Mouse (Mus musculus): ENCODE data around the gene Akap2. TPM values are rescaled to one million over a fixed set of nuclear protein-coding genes. Genes with fewer than 3 reads are reported as not detected.

Gene Akap2
- total RNA-seq, 2 experiments from 2014 or later, result 21.0 to 27.5 TPM

GRCm38 (mm10) chr4:57697918-57698611 is 19.4 kb upstream of the Akap2 start:
- no peak for DNase-seq
- intact Hi-C loops (cut with DNase I), result no loop called here

- DNase-seq, result no peak
- intact Hi-C loops (cut with DNase I), result no loop called here
Observed at GRCm38 (mm10) chr4:57701576-57701975, 15.9 kb upstream of the Akap2 start.

GRCm38 (mm10) chr4:57703574-57704470 is 13.6 kb upstream of the Akap2 start:
- intact Hi-C loops (cut with DNase I), result no loop called here
- DNase-seq, result no peak

GRCm38 (mm10) chr4:57704575-57704974 is 12.9 kb upstream of the Akap2 start:
- intact Hi-C loops (cut with DNase I), result no loop called here

GRCm38 (mm10) chr4:57715849-57716248 is 1.6 kb upstream of the Akap2 start:
- DNase-seq, result no peak
- intact Hi-C loops (cut with DNase I), result no loop called here

More at GRCm38 (mm10) chr4:57704575-57704974, 12.9 kb upstream of the Akap2 start:
- no peak for DNase-seq

GRCm38 (mm10) chr4:57716735-57717134 is 722 bp upstream of the Akap2 start:
- DNase-seq, result no peak
- intact Hi-C loops (cut with DNase I), result no loop called here

- intact Hi-C loops (cut with DNase I), result no loop called here
- no peak for DNase-seq
Observed at GRCm38 (mm10) chr4:57719370-57719769, 1.9 kb downstream of the Akap2 start.

- intact Hi-C loops (cut with DNase I), result no loop called here
Observed at GRCm38 (mm10) chr4:57720869-57721361, 3.5 kb downstream of the Akap2 start.

GRCm38 (mm10) chr4:57722296-57722695 is 4.8 kb downstream of the Akap2 start:
- DNase-seq, result no peak
- intact Hi-C loops (cut with DNase I), result no loop called here

More at GRCm38 (mm10) chr4:57720869-57721361, 3.5 kb downstream of the Akap2 start:
- no peak for DNase-seq

GRCm38 (mm10) chr4:57723659-57724058 is 6.2 kb downstream of the Akap2 start:
- intact Hi-C loops (cut with DNase I), result no loop called here
- DNase-seq, result no peak

GRCm38 (mm10) chr4:57725569-57725968 is 8.1 kb downstream of the Akap2 start:
- no peak for DNase-seq
- intact Hi-C loops (cut with DNase I), result no loop called here

GRCm38 (mm10) chr4:57728611-57729183 is 11.2 kb downstream of the Akap2 start:
- intact Hi-C loops (cut with DNase I), result no loop called here
- no peak for DNase-seq

GRCm38 (mm10) chr4:57730047-57730446 is 12.6 kb downstream of the Akap2 start:
- DNase-seq, result no peak
- intact Hi-C loops (cut with DNase I), result no loop called here

GRCm38 (mm10) chr4:57730801-57731598 is 13.5 kb downstream of the Akap2 start:
- no peak for DNase-seq
- intact Hi-C loops (cut with DNase I), result no loop called here

- intact Hi-C loops (cut with DNase I), result no loop called here
- no peak for DNase-seq
Observed at GRCm38 (mm10) chr4:57732351-57732750, 14.9 kb downstream of the Akap2 start.

- DNase-seq, result no peak
Observed at GRCm38 (mm10) chr4:57733445-57733844, 16.0 kb downstream of the Akap2 start.

GRCm38 (mm10) chr4:57735426-57735825 is 18.0 kb downstream of the Akap2 start:
- intact Hi-C loops (cut with DNase I), result no loop called here
- DNase-seq, result no peak

More at GRCm38 (mm10) chr4:57733445-57733844, 16.0 kb downstream of the Akap2 start:
- intact Hi-C loops (cut with DNase I), result no loop called here

- intact Hi-C loops (cut with DNase I), result no loop called here
- no peak for DNase-seq
Observed at GRCm38 (mm10) chr4:57738856-57739552, 21.5 kb downstream of the Akap2 start.

GRCm38 (mm10) chr4:57743325-57743929 is 26.0 kb downstream of the Akap2 start:
- intact Hi-C loops (cut with DNase I), result no loop called here
- no peak for DNase-seq

All from left cerebral cortex, postnatal 4 days (tissue).